Mouse (Mus musculus): Measurements from ENCODE around the gene H1f0.

- TF ChIP-seq CTCF (IDR thresholded peaks at IDR 0.05; ENCODE audit: low read depth) = no peak
- no peak for TF ChIP-seq EP300 (IDR thresholded peaks at IDR 0.05; ENCODE audit: low read depth)
Measured at GRCm38 (mm10) chr15:79057850-79058249, 29.6 kb downstream of the H1f0 start.
